Mouse (Mus musculus) bone marrow macrophage, adult 2 months (primary cell): ENCODE results near the gene Exoc4.

Experiments
- CTCF ChIP-seq: IDR thresholded peaks from 2 replicates; pipeline ENCODE4 v1.5.1; 2012; ENCODE audit warnings: low read depth, mild to moderate bottlenecking, low read length, moderate library complexity
- POLR2A ChIP-seq: IDR thresholded peaks from 2 replicates; pipeline ENCODE4 v1.6.1; 2012; ENCODE audit warnings: mild to moderate bottlenecking, low read depth, low read length, borderline replicate concordance

DNA sequence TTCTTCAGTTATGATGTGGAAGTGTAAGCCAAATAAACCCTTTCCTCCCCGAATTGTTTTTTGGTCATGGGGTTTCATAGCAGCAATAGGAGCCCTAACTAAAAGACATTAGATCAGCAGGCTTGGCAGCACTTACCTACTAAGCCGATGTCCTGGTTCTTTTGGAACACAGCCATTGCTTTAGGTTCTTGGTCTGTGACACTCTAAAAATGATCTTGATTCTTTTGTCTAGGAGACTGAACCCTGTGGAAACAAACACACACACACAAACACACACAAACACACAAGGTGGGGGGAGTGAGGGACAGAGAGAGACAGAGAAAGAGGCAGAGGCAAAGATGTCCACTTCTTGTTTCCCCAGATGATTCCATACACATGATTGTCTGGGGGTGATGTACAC lies 574.3 kb downstream of the Exoc4 start:
- TF ChIP-seq CTCF (no peak), POLR2A (no peak)
